Mouse (Mus musculus): ENCODE data around the gene Ptov1. TPM values are rescaled to one million over a fixed set of nuclear protein-coding genes. Genes with fewer than 3 reads are reported as not detected.

The Ptov1 gene
- polyA plus RNA-seq, 1 experiment, result 298 TPM

- Histone ChIP-seq H3K79me2 (ENCODE audit: control insufficient read depth, insufficient read depth) (peaks cover 29% of the 10 kb centered on the region), H3K36me3 (ENCODE audit: control insufficient read depth, insufficient read depth) (peaks cover 7% of the 10 kb centered on the region), H3K4me3 (no peak overlapping the region), H3K4me2 (ENCODE audit: low read depth) (no peak overlapping the region), H3ac (ENCODE audit: control insufficient read depth, insufficient read length) (no peak overlapping the region), H3K27me3 (ENCODE audit: control insufficient read depth, insufficient read depth, insufficient read length) (no peaks in the 10 kb centered on the region)
- TF ChIP-seq E2F4 (IDR thresholded peaks at IDR 0.05; ENCODE audit: insufficient read depth) (no peak), MYOD1 (IDR thresholded peaks at IDR 0.05; ENCODE audit: control insufficient read depth in 1 of 3, insufficient read length in 2 of 3, low read depth in 2 of 3) (no peak), SRF (IDR thresholded peaks at IDR 0.05; ENCODE audit: control insufficient read depth, insufficient read length, low read depth) (no peak), TCF12 (IDR thresholded peaks at IDR 0.05; ENCODE audit: insufficient read depth, poor library complexity, severe bottlenecking) (no peak), POLR2AphosphoS2 (IDR thresholded peaks at IDR 0.05; ENCODE audit: insufficient read length, low read depth) (no peak), MYOG (IDR thresholded peaks at IDR 0.05; ENCODE audit: control insufficient read depth in 1 of 3, insufficient read depth in 1 of 3, insufficient read length in 2 of 3, low read depth in 2 of 3) (no peak), REST (IDR thresholded peaks at IDR 0.05; ENCODE audit: insufficient read depth, insufficient read length) (no peak), CEBPB (IDR thresholded peaks at IDR 0.05; ENCODE audit: insufficient read depth, poor library complexity, severe bottlenecking) (no peak)
These were observed 22.8 kb downstream of the Ptov1 start for GRCm38 (mm10) chr7:44846804-44847203.

- H3K27me3 ChIP-seq (ENCODE audit: control insufficient read depth, insufficient read depth, insufficient read length), result no peaks in the 10 kb centered on the region
- no peak for TF ChIP-seq MYOG (IDR thresholded peaks at IDR 0.05; ENCODE audit: control insufficient read depth in 1 of 3, insufficient read depth in 1 of 3, insufficient read length in 2 of 3, low read depth in 2 of 3)
- TF ChIP-seq MAX (IDR thresholded peaks at IDR 0.05; ENCODE audit: low read depth), result no peak
- no peak for TF ChIP-seq SRF (IDR thresholded peaks at IDR 0.05; ENCODE audit: control insufficient read depth, insufficient read length, low read depth)
- no peak for TF ChIP-seq E2F4 (IDR thresholded peaks at IDR 0.05; ENCODE audit: insufficient read depth)
- no peak for TF ChIP-seq MYOD1 (IDR thresholded peaks at IDR 0.05; ENCODE audit: control insufficient read depth in 1 of 3, insufficient read length in 2 of 3, low read depth in 2 of 3)
- no peak for TF ChIP-seq REST (IDR thresholded peaks at IDR 0.05; ENCODE audit: insufficient read depth, insufficient read length)
- no peak for TF ChIP-seq TCF3 (IDR thresholded peaks at IDR 0.05; ENCODE audit: insufficient read length, low read depth)
- no peak for TF ChIP-seq USF1 (IDR thresholded peaks at IDR 0.05; ENCODE audit: low read depth)
- no peak for TF ChIP-seq TCF12 (IDR thresholded peaks at IDR 0.05; ENCODE audit: insufficient read depth, poor library complexity, severe bottlenecking)
- no peak for TF ChIP-seq POLR2A (IDR thresholded peaks at IDR 0.05; ENCODE audit: insufficient read length, low read depth)
- TF ChIP-seq POLR2AphosphoS2 (IDR thresholded peaks at IDR 0.05; ENCODE audit: insufficient read length, low read depth), result no peak
- no peak for TF ChIP-seq CEBPB (IDR thresholded peaks at IDR 0.05; ENCODE audit: insufficient read depth, poor library complexity, severe bottlenecking)
These were observed 24.6 kb downstream of the Ptov1 start for GRCm38 (mm10) chr7:44845006-44845405.

GRCm38 (mm10) chr7:44841825-44842463 is 27.6 kb downstream of the Ptov1 start:
- Histone ChIP-seq H3K4me3 (no peak overlapping the region), H3K79me2 (ENCODE audit: control insufficient read depth, insufficient read depth) (peaks cover 3% of the 10 kb centered on the region), H3K27me3 (ENCODE audit: control insufficient read depth, insufficient read depth, insufficient read length) (no peaks in the 10 kb centered on the region), H3ac (ENCODE audit: control insufficient read depth, insufficient read length) (no peak overlapping the region), H3K4me2 (ENCODE audit: low read depth) (no peak overlapping the region), H3K36me3 (ENCODE audit: control insufficient read depth, insufficient read depth) (peaks cover 7% of the 10 kb centered on the region)
- no peak for TF ChIP-seq E2F4 (IDR thresholded peaks at IDR 0.05; ENCODE audit: insufficient read depth)
- TF ChIP-seq MYOG (IDR thresholded peaks at IDR 0.05; ENCODE audit: control insufficient read depth in 1 of 3, insufficient read depth in 1 of 3, insufficient read length in 2 of 3, low read depth in 2 of 3), result no peak
- TF ChIP-seq TCF3 (IDR thresholded peaks at IDR 0.05; ENCODE audit: insufficient read length, low read depth), result no peak
- no peak for TF ChIP-seq CEBPB (IDR thresholded peaks at IDR 0.05; ENCODE audit: insufficient read depth, poor library complexity, severe bottlenecking)
- no peak for TF ChIP-seq MYOD1 (IDR thresholded peaks at IDR 0.05; ENCODE audit: control insufficient read depth in 1 of 3, insufficient read length in 2 of 3, low read depth in 2 of 3)
- TF ChIP-seq TCF12 (IDR thresholded peaks at IDR 0.05; ENCODE audit: insufficient read depth, poor library complexity, severe bottlenecking), result no peak
- no peak for TF ChIP-seq USF1 (IDR thresholded peaks at IDR 0.05; ENCODE audit: low read depth)
- no peak for TF ChIP-seq SRF (IDR thresholded peaks at IDR 0.05; ENCODE audit: control insufficient read depth, insufficient read length, low read depth)
- TF ChIP-seq REST (IDR thresholded peaks at IDR 0.05; ENCODE audit: insufficient read depth, insufficient read length), result no peak
- no peak for TF ChIP-seq POLR2A (IDR thresholded peaks at IDR 0.05; ENCODE audit: insufficient read length, low read depth)
- no peak for TF ChIP-seq POLR2AphosphoS2 (IDR thresholded peaks at IDR 0.05; ENCODE audit: insufficient read length, low read depth)
- TF ChIP-seq MAX (IDR thresholded peaks at IDR 0.05; ENCODE audit: low read depth), result no peak

More at GRCm38 (mm10) chr7:44845006-44845405, 24.6 kb downstream of the Ptov1 start:
- H3K4me3 ChIP-seq, result no peak overlapping the region
- H3ac ChIP-seq (ENCODE audit: control insufficient read depth, insufficient read length), result no peak overlapping the region
- no peak overlapping the region for H3K4me2 ChIP-seq (ENCODE audit: low read depth)
- peaks cover 12% of the 10 kb centered on the region for H3K79me2 ChIP-seq (ENCODE audit: control insufficient read depth, insufficient read depth)
- peaks cover 7% of the 10 kb centered on the region for H3K36me3 ChIP-seq (ENCODE audit: control insufficient read depth, insufficient read depth)

- no peaks in the 10 kb centered on the region for H3K27me3 ChIP-seq (ENCODE audit: control insufficient read depth, insufficient read depth, insufficient read length)
- H3K79me2 ChIP-seq (ENCODE audit: control insufficient read depth, insufficient read depth), result no peaks in the 10 kb centered on the region
- no peaks in the 10 kb centered on the region for H3K36me3 ChIP-seq (ENCODE audit: control insufficient read depth, insufficient read depth)
- H3ac ChIP-seq (ENCODE audit: control insufficient read depth, insufficient read length), result no peak overlapping the region
- TF ChIP-seq POLR2AphosphoS2 (IDR thresholded peaks at IDR 0.05; ENCODE audit: insufficient read length, low read depth), result peak; percentile 52
- TF ChIP-seq REST (IDR thresholded peaks at IDR 0.05; ENCODE audit: insufficient read depth, insufficient read length), result no peak
- H3K4me3 ChIP-seq, result no peak overlapping the region
- H3K4me2 ChIP-seq (ENCODE audit: low read depth), result no peak overlapping the region
These were observed 29.2 kb downstream of the Ptov1 start for GRCm38 (mm10) chr7:44840426-44840825.

Measured in myocyte (in vitro differentiated cells).